Mouse (Mus musculus): ENCODE data around the gene Ormdl1. TPM values are rescaled to one million over a fixed set of nuclear protein-coding genes. Genes with fewer than 3 reads are reported as not detected.
A peak's percentile ranks its signal among the peaks of the same experiment; 100 is the strongest.
"Not testable (repeated sequence)": the region's sequence is repeated elsewhere in the genome, so short reads cannot be mapped to it uniquely, and the experiment has no call there.

Ormdl1 gene
- 47.8 and 48.3 TPM in 2 replicates for polyA plus RNA-seq (2015; fragmentation: Nextera tagmentation; extraction: Ambion mirVana)

DNA sequence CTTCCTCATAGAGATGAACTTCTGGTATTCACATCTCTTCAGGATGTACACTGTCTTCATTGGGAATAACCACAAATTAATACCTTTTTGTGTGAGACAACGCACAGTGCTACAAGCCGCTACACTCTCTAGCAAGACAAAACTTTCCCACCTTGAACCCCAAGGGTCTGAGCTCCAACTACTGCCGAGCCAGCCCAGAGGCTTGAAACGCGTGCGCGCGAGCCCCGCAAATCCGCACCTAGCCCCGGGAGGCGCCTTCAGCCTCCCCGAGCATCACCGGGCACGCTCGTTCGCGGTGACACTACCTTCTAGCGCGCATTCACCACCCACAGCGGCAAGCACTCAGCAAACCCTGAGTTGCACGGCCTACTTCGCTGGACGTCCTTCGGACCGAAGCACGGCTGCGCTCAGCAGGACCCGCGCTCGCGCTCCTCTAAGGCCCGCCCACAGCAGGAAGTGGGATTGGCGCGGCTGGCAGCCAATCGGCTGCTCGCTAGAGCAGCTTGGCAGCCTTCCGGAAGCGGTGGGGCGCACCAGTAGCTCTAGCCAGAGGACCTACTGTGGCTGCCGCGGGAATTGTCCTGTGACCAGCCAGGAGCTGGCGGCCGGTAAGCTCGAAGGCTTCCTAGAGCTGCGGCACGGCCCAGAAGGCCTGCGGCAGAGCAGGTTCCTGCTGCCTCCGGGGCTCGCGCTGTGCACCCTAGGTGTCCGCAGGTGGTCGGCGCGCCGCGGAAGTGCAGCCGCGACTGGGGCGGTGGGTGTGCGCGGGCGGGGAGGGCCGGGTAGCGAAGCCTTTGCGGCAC lies at the start of gene Ormdl1, which contains the start of the genes Pms1 and Gm28778:
Ormdl1 (plus strand) TSS at position 515 of the 803 bp plus-strand sequence.
Pms1 (minus strand) TSS at position 438 of the 803 bp plus-strand sequence.
Gm28778 (plus strand) TSS at position 531 of the 803 bp plus-strand sequence.
- H3K4me1 ChIP-seq (ENCODE audit: insufficient read depth, low read length) = peaks cover 8% of the 10 kb centered on the region
- WGBS = 1% methylated on average over 66 of the region's 66 CpGs
- ATAC-seq (ENCODE audit: low FRiP score, low TSS enrichment) = peak; percentile 100
- peak within 1 kb of the TSS; percentile 91 for H3K9ac ChIP-seq (replicated peaks; ENCODE audit: low read length)
- no peaks in the 10 kb centered on the region for H3K9me3 ChIP-seq (ENCODE audit: low read length)
- no peaks in the 10 kb centered on the region for H3K27me3 ChIP-seq (ENCODE audit: insufficient read depth, low read length)
- H3K27ac ChIP-seq (ENCODE audit: low read length) = peak within 1 kb of the TSS; percentile 87
- H3K4me3 ChIP-seq (ENCODE audit: low read length) = peak within 1 kb of the TSS; percentile 81
- peak within 1 kb of the TSS; percentile 69 for H3K4me2 ChIP-seq (replicated peaks; ENCODE audit: low read depth, low read length)
- peaks cover 2% of the 10 kb centered on the region; the same call in 1 of the 2 replicates for H3K36me3 ChIP-seq (ENCODE audit: insufficient read depth, low read length)

DNA sequence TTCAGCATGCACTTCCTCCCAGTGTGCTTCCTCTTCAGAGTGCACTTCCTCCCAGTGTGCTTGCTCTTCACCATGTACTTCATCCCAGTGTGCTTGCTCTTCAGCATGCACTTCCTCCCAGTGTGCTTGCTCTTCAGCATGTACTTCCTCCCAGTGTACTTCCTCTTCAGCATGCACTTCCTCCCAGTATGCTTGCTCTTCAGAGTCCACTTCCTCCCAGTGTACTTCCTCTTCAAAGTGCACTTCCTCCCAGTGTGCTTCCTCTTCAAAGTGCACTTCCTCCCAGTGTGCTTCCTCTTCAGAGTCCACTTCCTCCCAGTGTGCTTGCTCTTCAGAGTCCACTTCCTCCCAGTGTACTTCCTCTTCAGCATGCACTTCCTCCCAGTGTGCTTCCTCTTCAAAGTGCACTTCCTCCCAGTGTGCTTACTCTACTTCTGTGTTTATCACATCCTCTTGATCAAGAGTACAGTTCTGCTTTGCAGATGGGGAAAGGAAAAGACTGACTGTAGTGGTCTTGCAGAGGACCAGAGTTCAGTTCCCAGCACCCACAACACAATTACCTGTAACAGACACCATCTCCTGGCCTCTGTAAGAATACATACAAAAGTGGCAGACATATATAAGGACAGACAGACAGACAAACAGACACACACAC lies 31.8 kb upstream of the Ormdl1 start:
- not testable (repeated sequence) for ATAC-seq (ENCODE audit: low FRiP score, low TSS enrichment); H3K27me3 ChIP-seq (ENCODE audit: insufficient read depth, low read length); H3K36me3 ChIP-seq (ENCODE audit: insufficient read depth, low read length); H3K4me2 ChIP-seq (replicated peaks; ENCODE audit: low read depth, low read length); H3K27ac ChIP-seq (ENCODE audit: low read length); H3K4me1 ChIP-seq (ENCODE audit: insufficient read depth, low read length); H3K9me3 ChIP-seq (ENCODE audit: low read length); H3K9ac ChIP-seq (replicated peaks; ENCODE audit: low read length); H3K4me3 ChIP-seq (ENCODE audit: low read length)

DNA sequence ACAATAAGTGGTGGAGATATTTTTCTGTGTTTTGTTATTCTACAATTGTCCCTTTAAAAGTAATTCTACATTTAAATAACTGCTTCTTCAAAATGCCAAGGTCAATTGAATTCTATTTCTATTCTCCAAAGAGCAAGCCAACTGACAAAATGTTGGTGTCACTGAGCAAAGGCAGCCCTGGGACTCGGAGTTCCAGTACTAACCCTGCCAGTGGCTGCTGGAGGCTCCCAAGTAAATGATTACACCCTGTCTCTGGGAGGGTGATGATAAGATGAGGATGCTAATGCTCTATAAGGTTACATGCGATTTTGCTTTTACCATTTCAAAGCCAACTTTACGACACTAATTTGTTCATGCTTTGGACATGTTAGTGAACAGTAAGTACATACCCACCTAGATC lies 27.0 kb upstream of the Ormdl1 start:
- Histone ChIP-seq H3K4me3 (ENCODE audit: low read length) (no peak overlapping the region), H3K36me3 (ENCODE audit: insufficient read depth, low read length) (peaks cover 5% of the 10 kb centered on the region; the same call in 1 of the 2 replicates), H3K4me2 (replicated peaks; ENCODE audit: low read depth, low read length) (no peak overlapping the region), H3K27ac (ENCODE audit: low read length) (no peak overlapping the region), H3K9ac (replicated peaks; ENCODE audit: low read length) (no peak overlapping the region), H3K9me3 (ENCODE audit: low read length) (no peaks in the 10 kb centered on the region), H3K27me3 (ENCODE audit: insufficient read depth, low read length) (no peaks in the 10 kb centered on the region), H3K4me1 (ENCODE audit: insufficient read depth, low read length) (no peaks in the 10 kb centered on the region)
- WGBS = 87% methylated on average over 3 of the region's 3 CpGs
- no peak for ATAC-seq (ENCODE audit: low FRiP score, low TSS enrichment)

DNA sequence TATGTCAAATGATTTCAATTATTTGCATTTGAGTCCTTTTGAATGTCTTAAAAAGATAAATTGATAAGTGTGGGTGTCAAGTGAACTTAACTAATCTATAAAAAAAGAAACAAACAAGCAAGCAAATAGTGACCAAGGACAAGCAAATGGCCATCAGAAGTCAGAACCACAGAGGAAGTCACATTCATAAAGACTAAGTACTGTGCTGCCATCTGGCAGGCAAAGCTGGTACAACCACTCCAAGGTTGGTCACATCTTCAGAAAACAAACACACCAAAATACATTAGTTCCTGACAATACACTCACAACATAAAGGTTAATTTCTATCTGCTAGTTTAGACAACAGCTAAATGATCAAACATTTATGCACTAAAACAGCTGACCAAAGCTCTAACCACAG lies 24.2 kb upstream of the Ormdl1 start:
- Histone ChIP-seq H3K4me1 (ENCODE audit: insufficient read depth, low read length) (no peaks in the 10 kb centered on the region), H3K27ac (ENCODE audit: low read length) (no peak overlapping the region), H3K9me3 (ENCODE audit: low read length) (no peaks in the 10 kb centered on the region), H3K4me2 (replicated peaks; ENCODE audit: low read depth, low read length) (no peak overlapping the region), H3K36me3 (ENCODE audit: insufficient read depth, low read length) (no peaks in the 10 kb centered on the region), H3K27me3 (ENCODE audit: insufficient read depth, low read length) (no peaks in the 10 kb centered on the region), H3K9ac (replicated peaks; ENCODE audit: low read length) (no peak overlapping the region), H3K4me3 (ENCODE audit: low read length) (no peak overlapping the region)
- ATAC-seq (ENCODE audit: low FRiP score, low TSS enrichment) = no peak; the same call in 1 of the 2 replicates

DNA sequence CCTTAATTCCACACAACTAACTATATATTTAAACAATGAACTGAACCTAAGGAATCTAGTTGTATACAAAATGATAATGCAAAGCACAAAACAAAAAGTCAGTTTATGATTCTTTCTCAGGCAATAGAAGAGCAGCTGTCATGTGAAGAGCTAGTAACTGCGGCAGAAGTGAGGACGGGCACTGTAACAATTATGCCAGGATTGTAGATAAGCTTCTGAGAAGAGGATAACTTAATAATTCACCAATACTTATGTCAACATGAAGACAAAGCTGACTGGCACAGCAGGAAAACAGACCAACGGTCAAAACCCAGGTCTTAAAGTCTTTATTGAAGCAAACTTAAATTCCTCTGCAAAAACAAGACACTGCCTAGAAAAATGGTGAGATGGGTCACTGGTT lies 5.7 kb upstream of the Ormdl1 start:
- Histone ChIP-seq H3K9me3 (ENCODE audit: low read length) (no peaks in the 10 kb centered on the region), H3K9ac (replicated peaks; ENCODE audit: low read length) (no peak overlapping the region), H3K4me3 (ENCODE audit: low read length) (no peak overlapping the region), H3K27me3 (ENCODE audit: insufficient read depth, low read length) (no peaks in the 10 kb centered on the region), H3K27ac (ENCODE audit: low read length) (no peak overlapping the region), H3K4me1 (ENCODE audit: insufficient read depth, low read length) (no peaks in the 10 kb centered on the region), H3K36me3 (ENCODE audit: insufficient read depth, low read length) (peaks cover 5% of the 10 kb centered on the region; the same call in 1 of the 2 replicates), H3K4me2 (replicated peaks; ENCODE audit: low read depth, low read length) (no peak overlapping the region)
- WGBS = 79% methylated on average over 3 of the region's 3 CpGs
- no peak for ATAC-seq (ENCODE audit: low FRiP score, low TSS enrichment)

DNA sequence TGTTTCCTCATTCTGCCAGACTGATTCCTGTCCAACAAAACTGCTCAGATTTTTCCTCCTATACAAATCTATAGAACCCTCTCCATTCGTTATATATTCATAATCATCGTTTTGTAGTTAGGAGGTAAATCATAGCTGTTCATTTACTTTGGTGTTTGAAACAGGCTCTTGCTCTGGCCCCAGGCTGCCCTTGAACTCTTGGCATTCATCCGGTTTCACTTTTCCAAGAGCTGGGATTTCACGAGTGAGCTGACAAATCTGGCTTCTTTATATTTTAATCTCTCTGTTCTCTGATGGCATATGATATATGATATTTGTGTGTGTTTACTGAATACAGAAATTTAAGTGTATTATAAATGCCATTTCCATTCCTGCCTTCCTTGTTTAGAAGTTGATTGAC lies 3.6 kb downstream of the Ormdl1 start:
- Histone ChIP-seq H3K4me3 (ENCODE audit: low read length) (no peak overlapping the region), H3K4me1 (ENCODE audit: insufficient read depth, low read length) (peaks cover 8% of the 10 kb centered on the region), H3K27me3 (ENCODE audit: insufficient read depth, low read length) (no peaks in the 10 kb centered on the region), H3K36me3 (ENCODE audit: insufficient read depth, low read length) (peaks cover 2% of the 10 kb centered on the region; the same call in 1 of the 2 replicates), H3K4me2 (replicated peaks; ENCODE audit: low read depth, low read length) (no peak overlapping the region), H3K27ac (ENCODE audit: low read length) (no peak overlapping the region), H3K9ac (replicated peaks; ENCODE audit: low read length) (no peak overlapping the region), H3K9me3 (ENCODE audit: low read length) (no peaks in the 10 kb centered on the region)
- 81% methylated on average over 4 of the region's 4 CpGs for WGBS
- ATAC-seq (ENCODE audit: low FRiP score, low TSS enrichment) = no peak

DNA sequence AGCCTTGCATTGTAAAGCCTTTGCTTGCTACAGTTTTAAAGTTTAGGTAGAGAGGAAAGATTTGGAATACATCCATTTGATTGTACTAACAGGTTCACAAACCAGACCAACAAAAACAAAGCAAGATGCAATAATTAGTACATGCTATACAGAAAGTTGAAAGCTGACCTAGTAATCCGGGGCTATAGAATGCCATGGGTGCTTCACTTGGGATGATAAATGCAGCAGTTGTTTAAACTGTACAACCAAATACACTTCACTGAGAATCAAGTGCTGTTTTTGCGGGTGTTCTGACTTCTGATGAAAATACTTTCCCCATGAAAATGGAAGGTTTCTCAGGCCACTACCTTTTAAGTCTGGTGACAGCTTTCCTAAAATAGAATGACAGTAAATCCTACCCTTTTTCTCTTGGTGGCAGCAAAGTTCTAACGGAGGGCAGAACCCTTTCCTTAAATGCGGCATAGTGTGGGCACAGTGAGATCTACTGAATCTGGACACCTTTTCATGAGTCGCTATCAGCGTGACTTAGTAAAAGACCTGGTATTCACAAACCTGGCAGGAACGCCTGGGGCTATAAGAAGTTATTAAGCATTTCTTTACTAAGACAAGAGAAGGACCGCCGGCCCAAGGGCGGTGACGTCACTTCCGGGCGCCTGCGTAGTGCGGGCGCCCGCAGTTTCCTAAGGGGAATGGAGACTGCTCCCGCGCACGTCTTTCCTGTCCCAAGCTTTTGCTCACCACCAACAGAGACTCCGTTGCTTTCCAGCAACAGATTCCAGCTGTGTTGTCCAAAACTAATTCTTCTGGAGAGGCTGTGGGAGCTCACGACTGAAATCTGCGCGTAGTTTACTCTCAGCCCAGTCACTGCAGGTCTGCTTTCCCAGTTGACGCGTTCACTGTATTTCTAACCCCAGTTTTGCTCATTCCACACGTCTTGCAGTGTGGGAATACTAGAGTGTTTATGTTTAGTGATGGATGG lies 16.4 kb downstream of the Ormdl1 start, which contains the start of gene Osgepl1:
Osgepl1 (plus strand) TSS at position 636 of the 979 bp plus-strand sequence.
- Histone ChIP-seq H3K4me3 (ENCODE audit: low read length) (peak within 1 kb of the TSS; percentile 76), H3K9me3 (ENCODE audit: low read length) (no peaks in the 10 kb centered on the region), H3K4me2 (replicated peaks; ENCODE audit: low read depth, low read length) (peak within 1 kb of the TSS; percentile 71), H3K9ac (replicated peaks; ENCODE audit: low read length) (peak within 1 kb of the TSS; percentile 89), H3K27ac (ENCODE audit: low read length) (peak within 1 kb of the TSS; percentile 94), H3K36me3 (ENCODE audit: insufficient read depth, low read length) (peaks cover 6% of the 10 kb centered on the region), H3K27me3 (ENCODE audit: insufficient read depth, low read length) (no peaks in the 10 kb centered on the region), H3K4me1 (ENCODE audit: insufficient read depth, low read length) (peaks cover 7% of the 10 kb centered on the region; the same call in 1 of the 2 replicates)
- peak; percentile 98 for ATAC-seq (ENCODE audit: low FRiP score, low TSS enrichment)
- 3% methylated on average over 27 of the region's 27 CpGs for WGBS

DNA sequence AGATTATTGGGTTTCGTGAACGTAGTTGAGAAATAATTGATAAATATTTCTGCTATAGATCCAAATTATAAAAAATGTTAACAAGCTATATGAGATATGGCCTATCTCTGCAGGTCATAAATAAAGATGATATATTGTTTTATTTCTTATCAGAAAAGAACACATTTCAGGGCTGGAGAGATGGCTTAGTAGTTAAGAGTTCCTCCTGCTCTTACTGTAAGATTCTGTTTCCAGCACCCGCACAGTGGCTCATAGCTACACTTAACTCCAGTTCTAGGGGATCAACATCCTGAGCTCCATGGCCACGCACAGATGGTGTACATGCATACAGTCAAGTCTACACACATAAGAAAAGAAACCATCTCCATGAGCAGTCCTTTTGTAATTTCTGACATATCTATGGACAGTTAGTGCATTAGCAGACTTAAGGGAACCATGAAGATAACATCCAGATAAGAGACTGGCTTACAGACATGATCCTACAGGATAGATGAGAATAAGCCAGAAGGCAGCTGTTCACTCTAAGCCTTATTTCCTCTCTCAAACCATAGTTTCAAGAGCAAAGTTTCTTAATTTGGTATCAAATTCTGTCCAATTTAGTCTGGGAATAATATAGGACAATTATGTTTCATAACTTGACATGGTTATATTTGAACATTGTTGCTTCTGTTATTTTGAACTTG lies 24.9 kb downstream of the Ormdl1 start:
- no peak overlapping the region for H3K27ac ChIP-seq (ENCODE audit: low read length)
- ATAC-seq (ENCODE audit: low FRiP score, low TSS enrichment) = no peak
- no peak overlapping the region for H3K4me2 ChIP-seq (replicated peaks; ENCODE audit: low read depth, low read length)
- no peak overlapping the region for H3K4me3 ChIP-seq (ENCODE audit: low read length)
- peaks cover 8% of the 10 kb centered on the region for H3K36me3 ChIP-seq (ENCODE audit: insufficient read depth, low read length)
- H3K9ac ChIP-seq (replicated peaks; ENCODE audit: low read length) = no peak overlapping the region
- no peaks in the 10 kb centered on the region for H3K27me3 ChIP-seq (ENCODE audit: insufficient read depth, low read length)
- no peaks in the 10 kb centered on the region for H3K4me1 ChIP-seq (ENCODE audit: insufficient read depth, low read length)
- H3K9me3 ChIP-seq (ENCODE audit: low read length) = no peaks in the 10 kb centered on the region
- WGBS = 93% methylated on average over 4 of the region's 4 CpGs

DNA sequence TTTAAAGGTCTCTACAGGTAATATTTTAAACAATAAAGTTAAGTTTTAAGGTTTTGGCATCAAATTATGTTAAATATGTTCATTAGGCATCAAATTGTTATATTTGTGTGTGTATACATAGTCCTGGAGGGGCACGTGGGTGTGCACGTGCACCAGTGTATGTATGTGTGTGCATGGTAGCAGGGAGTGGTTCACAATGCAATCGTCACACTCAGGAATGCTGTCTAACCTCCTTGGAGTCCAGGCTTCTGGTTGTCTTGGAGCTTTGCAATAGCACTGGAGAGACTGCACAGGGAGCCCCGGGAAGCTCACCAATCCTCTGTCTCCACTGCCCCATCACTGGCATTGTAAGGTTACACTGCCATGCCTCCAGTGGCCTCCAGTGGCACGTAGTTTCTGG lies 26.4 kb downstream of the Ormdl1 start:
- H3K27me3 ChIP-seq (ENCODE audit: insufficient read depth, low read length) = no peaks in the 10 kb centered on the region
- ATAC-seq (ENCODE audit: low FRiP score, low TSS enrichment) = no peak
- WGBS = 85% methylated on average over 5 of the region's 5 CpGs

More for the DNA sequence above, 26.4 kb downstream of the Ormdl1 start:
- Histone ChIP-seq H3K27ac (ENCODE audit: low read length) (no peak overlapping the region), H3K9ac (replicated peaks; ENCODE audit: low read length) (no peak overlapping the region), H3K4me2 (replicated peaks; ENCODE audit: low read depth, low read length) (no peak overlapping the region), H3K4me3 (ENCODE audit: low read length) (no peak overlapping the region), H3K4me1 (ENCODE audit: insufficient read depth, low read length) (no peaks in the 10 kb centered on the region), H3K36me3 (ENCODE audit: insufficient read depth, low read length) (0 out of 2 replicates have a peak, but pooled peaks cover 3% of the 10 kb centered on the region), H3K9me3 (ENCODE audit: low read length) (no peaks in the 10 kb centered on the region)

Data from kidney, embryonic 16.5 days (tissue).